Mouse (Mus musculus) CH12.LX (cell line): ENCODE data around the gene Ager.

ENCODE experiments used
- CHD2 ChIP-seq: IDR thresholded peaks from 2 replicates; pipeline ENCODE4 v1.6.1; 2011; ENCODE audit warnings: low read length, improper control_type of control experiment
- ETS1 ChIP-seq: conservative IDR thresholded peaks from 2 replicates; pipeline ENCODE4 v1.6.1; 2012; ENCODE audit warnings: low read depth, mild to moderate bottlenecking, inconsistent platforms, low read length, improper control_type of control experiment, moderate library complexity
- MAFK ChIP-seq: IDR thresholded peaks from 2 replicates; pipeline ENCODE4 v1.6.1; 2011; ENCODE audit warnings: low read length, improper control_type of control experiment; ENCODE audit not compliant: insufficient replicate concordance
- POLR2A ChIP-seq: IDR thresholded peaks from 2 replicates; pipeline ENCODE4 v1.6.1; 2011; ENCODE audit warnings: low read depth, mild to moderate bottlenecking, improper control_type of control experiment, low read length
- RCOR1 ChIP-seq: conservative IDR thresholded peaks from 2 replicates; pipeline ENCODE4 v1.6.1; 2012; ENCODE audit warnings: low read depth, mild to moderate bottlenecking, inconsistent platforms, low read length, improper control_type of control experiment
- ZMIZ1 ChIP-seq: IDR thresholded peaks from 2 replicates; pipeline ENCODE4 v1.6.1; 2012; ENCODE audit warnings: low read depth, mild to moderate bottlenecking, inconsistent platforms, low read length, improper control_type of control experiment

DNA sequence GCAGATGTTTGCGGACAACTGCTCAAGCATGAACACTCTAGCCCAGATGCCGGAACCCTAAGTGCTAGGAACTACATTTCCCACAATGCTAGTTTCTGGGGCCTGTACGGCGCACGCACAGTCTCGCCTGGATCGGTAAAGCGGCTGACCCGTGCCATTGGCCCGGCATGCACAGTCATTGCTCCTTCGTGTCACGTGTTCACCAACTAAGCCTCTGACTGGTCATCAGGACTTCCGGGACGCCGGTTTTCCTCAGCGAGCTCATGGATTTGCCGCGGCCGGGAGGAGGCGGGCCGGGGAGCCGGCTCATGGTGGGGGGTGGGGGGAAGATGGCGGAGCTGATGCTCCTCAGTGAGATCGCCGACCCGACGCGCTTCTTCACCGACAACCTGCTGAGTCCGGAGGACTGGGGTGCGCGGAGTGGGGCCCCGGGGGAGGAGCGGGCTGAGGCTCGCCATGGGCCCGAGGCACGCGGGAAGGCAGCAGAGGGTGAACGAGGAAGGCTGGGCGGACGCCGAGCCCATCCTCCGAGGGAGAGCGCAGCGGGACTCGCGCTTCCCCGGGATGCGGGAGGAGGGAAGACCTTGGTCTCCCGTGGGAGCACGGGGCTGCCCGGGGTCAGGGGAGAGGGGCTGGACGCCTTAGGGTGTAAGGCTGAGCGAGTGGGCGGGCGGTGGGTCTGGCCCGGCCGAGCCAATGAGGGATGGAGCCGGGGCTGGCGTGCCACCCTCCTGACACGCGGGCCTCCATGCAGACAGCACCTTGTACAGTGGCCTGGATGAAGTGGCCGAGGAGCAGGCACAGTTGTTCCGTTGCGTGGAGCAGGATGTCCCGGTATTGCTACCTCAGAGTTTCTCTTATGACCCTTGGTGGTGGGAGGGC is 49.5 kb downstream of the Ager start, which contains the start of gene Atf6b:
- TF ChIP-seq POLR2A, result peak; percentile 82
- TF ChIP-seq ZMIZ1, result no peak; the same call in 1 of the 2 replicates
- TF ChIP-seq MAFK, result no peak
- no peak for TF ChIP-seq RCOR1
- peak; percentile 85; the same call in 1 of the 2 replicates for TF ChIP-seq CHD2
- no peak for TF ChIP-seq ETS1
